Mouse (Mus musculus) MEL (cell line): ENCODE results near the gene Hs6st3.

Experiments
- CTCF ChIP-seq, 3 experiments: IDR thresholded peaks in 2 of 3; conservative IDR thresholded peaks in 1 of 3; 2 replicates each; pipeline ENCODE4 v1.5.1; 2011 to 2012; ENCODE audit warnings: low read length in 3 of 3, low read depth in 2 of 3, mild to moderate bottlenecking in 2 of 3, improper control_type of control experiment in 1 of 3, inconsistent platforms in 1 of 3, mixed read lengths in 1 of 3, moderate library complexity in 1 of 3; ENCODE audit not compliant: control insufficient read depth in 1 of 3, insufficient read depth in 1 of 3, poor library complexity in 1 of 3, severe bottlenecking in 1 of 3
- EP300 ChIP-seq, 2 experiments: IDR thresholded peaks; 2 replicates each; pipeline ENCODE4 v1.6.1; 2011; ENCODE audit warnings: improper control_type of control experiment in 2 of 2, low read length in 2 of 2, low read depth in 1 of 2, mild to moderate bottlenecking in 1 of 2
- GABPA ChIP-seq: IDR thresholded peaks from 2 replicates; pipeline ENCODE4 v1.6.1; 2012; ENCODE audit warnings: low read depth, mild to moderate bottlenecking, inconsistent platforms, low read length, improper control_type of control experiment, moderate library complexity
- GATA1 ChIP-seq: IDR thresholded peaks from 2 replicates; pipeline ENCODE4 v1.6.1; 2011; ENCODE audit warnings: low read depth, low read length, improper control_type of control experiment
- MXI1 ChIP-seq: IDR thresholded peaks from 2 replicates; pipeline ENCODE4 v1.6.1; 2011; ENCODE audit warnings: mild to moderate bottlenecking, low read depth, low read length, improper control_type of control experiment
- POLR2A ChIP-seq, 2 experiments: IDR thresholded peaks; 2 replicates each; pipeline ENCODE4 v1.6.1; 2011 to 2012; ENCODE audit warnings: low read length in 2 of 2, mild to moderate bottlenecking in 2 of 2, control low read depth in 1 of 2, improper control_type of control experiment in 1 of 2, low read depth in 1 of 2, moderate library complexity in 1 of 2; ENCODE audit not compliant: control insufficient read depth in 1 of 2, insufficient read depth in 1 of 2, poor library complexity in 1 of 2
- SMC3 ChIP-seq: IDR thresholded peaks from 2 replicates; pipeline ENCODE4 v1.6.1; 2011; ENCODE audit warnings: low read depth, low read length, improper control_type of control experiment
- TAL1 ChIP-seq: IDR thresholded peaks from 2 replicates; pipeline ENCODE4 v1.6.1; 2012; ENCODE audit warnings: mild to moderate bottlenecking, inconsistent platforms, low read length, moderate library complexity, mixed read lengths
- USF1 ChIP-seq: IDR thresholded peaks from 2 replicates; pipeline ENCODE4 v1.6.1; 2014; ENCODE audit warnings: low read depth, mild to moderate bottlenecking, inconsistent platforms, low read length, improper control_type of control experiment, moderate library complexity
- ZC3H11A ChIP-seq: IDR thresholded peaks from 2 replicates; pipeline ENCODE4 v1.6.1; 2012; ENCODE audit warnings: low read depth, mild to moderate bottlenecking, inconsistent platforms, low read length, improper control_type of control experiment
- ZKSCAN1 ChIP-seq: IDR thresholded peaks from 2 replicates; pipeline ENCODE4 v1.6.1; 2012; ENCODE audit warnings: low read depth, mild to moderate bottlenecking, inconsistent platforms, low read length, improper control_type of control experiment, moderate library complexity

DNA sequence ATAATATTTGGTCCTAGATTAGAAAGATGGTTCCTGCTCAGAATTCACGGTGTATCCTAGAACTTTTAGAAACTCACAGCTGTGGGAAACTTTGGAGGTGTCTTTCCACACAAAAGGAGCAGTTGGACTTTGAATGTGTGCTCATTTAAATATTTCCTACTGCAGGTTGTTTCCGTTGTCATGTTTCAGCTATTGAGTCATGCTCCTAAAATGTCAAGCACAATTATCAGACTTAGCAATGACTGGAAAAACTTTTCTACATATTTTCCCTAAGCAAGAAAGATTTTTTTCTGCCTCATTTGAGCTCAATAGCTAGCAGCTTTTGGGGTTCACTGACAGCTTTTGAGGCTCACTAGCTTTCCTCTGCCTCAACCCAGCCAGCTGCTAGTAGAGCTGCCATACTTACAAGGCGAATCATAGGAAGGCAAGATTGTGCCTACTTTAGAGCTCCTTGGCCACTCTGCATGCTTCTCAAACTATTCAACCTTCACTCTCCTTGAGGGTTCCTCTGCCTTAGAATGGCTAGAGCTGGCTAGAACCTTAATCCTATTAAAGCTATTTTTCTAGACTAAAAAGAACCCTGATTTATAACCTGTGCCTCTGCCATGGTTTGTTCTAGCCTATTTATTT, 89.7 kb downstream of the Hs6st3 start:
- TF ChIP-seq MXI1 (no peak), CTCF (IDR thresholded peaks at IDR 0.05 in 2 of 3, conservative IDR thresholded peaks at IDR 0.05 in 1 of 3; ENCODE audit: control insufficient read depth in 1 of 3, insufficient read depth in 1 of 3, low read depth in 2 of 3, low read length in 3 of 3, poor library complexity in 1 of 3, severe bottlenecking in 1 of 3) (no peak), POLR2A (IDR thresholded peaks at IDR 0.05; ENCODE audit: control insufficient read depth in 1 of 2, insufficient read depth in 1 of 2, low read depth in 1 of 2, low read length in 2 of 2, poor library complexity in 1 of 2) (no peak), GATA1 (no peak), USF1 (no peak), ZKSCAN1 (no peak), EP300 (IDR thresholded peaks at IDR 0.05; ENCODE audit: low read depth in 1 of 2, low read length in 2 of 2) (no peak), SMC3 (no peak), ZC3H11A (no peak), GABPA (no peak), TAL1 (no peak)
